Mouse (Mus musculus) v-Abl transformed pro-B cells (cell line): ENCODE measurements around the gene B2m.

ENCODE experiments used
- in situ Hi-C, 2 experiments: fragments of 400-800 bp; cut with MboI; formaldehyde crosslinking; loops; one replicate each; pipeline ENCODE4 v1.15.1; 2025; ENCODE audit not compliant: unreplicated experiment in 2 of 2

The B2m gene

GRCm38 (mm10) chr2:122149316-122149715 lies 1.8 kb downstream of the B2m start:
- in situ Hi-C loops = no loop called here

GRCm38 (mm10) chr2:122149716-122150115 lies 2.2 kb downstream of the B2m start:
- in situ Hi-C loops = loop anchor here (5.0 kb wide), 1 partner anchor 32 kb away; the partner anchor contains the start of gene Spg11 (in 2 of the 2)

DNA sequence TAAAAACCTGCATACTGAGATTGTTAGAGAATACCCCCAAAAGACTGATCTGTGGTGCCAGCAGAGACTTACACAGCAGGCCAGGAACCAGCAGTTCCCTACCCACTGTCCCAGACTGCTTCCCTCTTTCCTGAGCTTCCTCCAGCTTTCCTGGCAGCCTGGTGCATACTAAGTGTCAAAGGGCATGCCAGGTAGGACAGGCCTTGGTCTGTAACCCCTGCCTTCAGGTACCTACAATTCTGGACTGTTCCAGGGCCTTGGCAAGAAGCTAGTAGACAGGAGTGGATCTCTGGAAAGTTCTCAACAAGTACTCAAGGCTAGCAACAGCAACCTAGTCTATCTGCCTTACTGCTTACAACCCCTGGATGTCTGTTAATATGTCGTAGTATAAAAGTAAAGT lies 3.7 kb downstream of the B2m start:
- in situ Hi-C loops = loop anchor here (5.0 kb wide), 1 partner anchor 34 kb away; the partner anchor contains the start of gene Spg11 (in 2 of the 2)

GRCm38 (mm10) chr2:122152850-122153249 lies 5.4 kb downstream of the B2m start:
- in situ Hi-C loops = loop anchor here (5.0 kb wide), 1 partner anchor 36 kb away; the partner anchor contains the start of gene Spg11 (in 2 of the 2)

DNA sequence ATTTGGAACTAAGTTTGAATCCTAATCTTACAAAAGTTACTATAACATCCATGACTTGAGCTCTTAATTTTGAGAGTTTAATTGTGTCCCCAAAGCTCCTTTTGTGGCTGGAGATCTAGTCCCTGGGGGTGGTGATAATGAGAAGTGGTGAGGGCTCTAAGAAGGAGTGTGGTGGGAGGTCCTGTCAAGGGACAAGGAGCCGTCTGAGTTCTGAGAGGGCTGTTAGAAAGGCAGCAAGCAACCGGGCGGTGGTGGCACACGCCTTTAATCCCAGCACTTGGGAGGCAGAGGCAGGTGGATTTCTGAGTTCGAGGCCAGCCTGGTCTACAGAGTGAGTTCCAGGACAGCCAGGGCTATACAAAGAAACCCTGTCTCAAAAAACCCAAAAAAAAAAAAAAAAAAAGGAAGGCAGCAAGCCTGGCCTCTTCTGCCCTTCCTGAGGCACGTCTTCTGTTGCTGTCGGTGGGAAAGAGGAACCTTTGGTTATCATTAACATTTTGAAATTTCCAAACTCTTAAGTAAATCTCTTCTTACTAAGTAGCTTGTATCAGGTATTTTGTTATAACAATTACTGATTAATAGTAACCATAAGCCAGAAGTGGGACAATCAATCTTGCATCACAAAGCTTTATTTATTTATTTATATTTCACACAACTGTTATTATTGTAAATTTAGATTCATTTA lies 6.3 kb downstream of the B2m start:
- in situ Hi-C loops = loop anchor here (5.0 kb wide), 1 partner anchor 37 kb away; the partner anchor contains the start of gene Spg11 (in 2 of the 2)

DNA sequence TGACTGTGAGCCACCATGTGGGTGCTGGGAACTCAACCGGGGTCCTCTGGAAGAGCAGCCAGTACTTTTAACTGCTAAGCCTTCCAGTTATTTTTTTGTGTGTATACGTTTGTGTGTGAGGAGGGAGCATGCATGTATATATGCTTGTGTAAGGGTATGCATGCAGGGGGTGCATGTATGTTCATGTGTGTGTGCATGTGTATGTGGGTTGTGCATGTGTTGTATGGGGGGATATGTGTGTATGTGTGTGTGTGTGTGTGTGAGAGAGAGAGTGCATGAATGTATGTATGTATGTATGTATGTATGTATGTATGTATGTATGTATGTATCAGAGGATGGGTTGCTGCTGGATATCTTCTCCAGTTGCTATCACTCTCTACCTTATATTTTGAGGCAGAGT lies 7.0 kb downstream of the B2m start:
- in situ Hi-C loops = loop anchor here (5.0 kb wide), 1 partner anchor 37 kb away; the partner anchor contains the start of gene Spg11 (in 2 of the 2)

- in situ Hi-C loops = no loop called here
These were observed 7.8 kb downstream of the B2m start for GRCm38 (mm10) chr2:122155292-122155691.

GRCm38 (mm10) chr2:122156051-122156700 lies 8.7 kb downstream of the B2m start:
- in situ Hi-C loops = no loop called here

GRCm38 (mm10) chr2:122157561-122157960 lies 10.1 kb downstream of the B2m start:
- in situ Hi-C loops = no loop called here

DNA sequence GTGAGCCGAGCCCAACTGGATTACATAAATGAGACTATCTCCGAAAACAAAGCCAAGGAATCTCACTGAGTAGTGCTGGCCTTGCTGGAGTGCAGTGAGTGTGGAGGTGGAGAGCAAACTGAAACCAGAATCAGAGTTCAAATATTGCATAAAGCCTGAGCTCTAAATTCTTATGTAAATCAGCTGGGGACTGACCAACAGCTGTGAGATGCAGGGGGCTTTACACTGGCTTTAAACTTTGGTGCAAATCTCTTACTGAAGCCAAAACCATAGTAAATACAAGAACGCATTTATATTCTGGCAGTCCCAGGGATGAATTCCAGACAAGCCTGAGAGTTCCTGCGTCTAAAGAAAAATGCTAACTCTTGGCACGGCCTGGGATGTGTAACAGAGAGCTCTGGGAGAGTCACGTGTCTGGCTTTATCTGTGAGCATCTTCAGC lies 10.9 kb downstream of the B2m start:
- in situ Hi-C loops = no loop called here

DNA sequence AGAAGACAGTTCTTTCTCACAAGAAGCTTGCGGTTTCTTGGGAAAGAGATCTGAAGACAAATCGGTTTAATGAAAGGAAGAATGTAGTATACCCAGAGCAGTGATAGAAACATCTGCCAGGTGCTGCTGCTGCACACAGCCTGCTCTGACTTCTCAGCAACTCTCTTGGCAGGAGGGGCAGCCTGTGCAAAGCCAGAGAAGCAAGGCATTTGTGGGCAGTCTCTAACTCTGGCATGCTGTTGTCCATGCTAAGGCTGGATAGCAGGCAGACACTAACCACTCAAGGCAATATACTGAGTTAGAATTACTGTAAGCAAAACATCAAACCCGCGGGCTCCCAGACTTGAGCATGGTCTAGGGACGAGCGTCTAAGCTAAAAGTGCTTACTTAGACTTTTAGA lies 12.2 kb downstream of the B2m start:
- in situ Hi-C loops = loop anchor here (5.0 kb wide), 1 partner anchor 87 kb away; no protein-coding TSS in a partner anchor

GRCm38 (mm10) chr2:122160680-122161079 lies 13.2 kb downstream of the B2m start, which contains the start of gene Trim69:
Gene Trim69 (plus strand): TSS chr2:122160700.
- in situ Hi-C loops = loop anchor here (5.0 kb wide), 1 partner anchor 88 kb away; no protein-coding TSS in a partner anchor

GRCm38 (mm10) chr2:122161542-122161941 lies 14.1 kb downstream of the B2m start:
- in situ Hi-C loops = loop anchor here (5.0 kb wide), 1 partner anchor 89 kb away; no protein-coding TSS in a partner anchor

GRCm38 (mm10) chr2:122162529-122162928 lies 15.0 kb downstream of the B2m start:
- in situ Hi-C loops = loop anchor here (5.0 kb wide), 1 partner anchor 90 kb away; no protein-coding TSS in a partner anchor

- in situ Hi-C loops = loop anchor here (5.0 kb wide), 1 partner anchor 91 kb away; no protein-coding TSS in a partner anchor
These were observed 16.1 kb downstream of the B2m start for GRCm38 (mm10) chr2:122163430-122164195.

DNA sequence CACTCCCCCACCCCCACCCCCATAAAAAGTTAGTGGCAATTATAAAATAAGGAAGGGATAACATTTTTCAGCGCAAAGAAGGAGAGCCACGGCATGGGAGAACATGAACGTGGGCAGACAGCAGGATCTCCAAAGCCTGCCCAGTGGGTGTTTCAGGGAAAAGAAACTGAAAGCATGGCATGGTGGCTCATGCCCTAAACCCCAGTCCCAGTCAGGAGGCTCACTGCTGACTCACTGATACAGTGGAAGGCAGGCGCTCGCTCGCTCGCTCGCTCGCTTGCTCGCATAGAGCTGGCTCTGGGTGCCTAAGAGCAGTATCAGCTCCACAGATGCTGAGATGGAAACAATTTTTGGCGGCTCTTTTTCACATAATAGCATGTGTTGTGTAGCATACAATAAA lies 16.8 kb downstream of the B2m start:
- in situ Hi-C loops = loop anchor here (5.0 kb wide), 1 partner anchor 92 kb away; no protein-coding TSS in a partner anchor

- in situ Hi-C loops = loop anchor here in 1 of 2 experiments (10.0 kb wide), 1 partner anchor 384 kb away; no protein-coding TSS in a partner anchor
These were observed 23.8 kb downstream of the B2m start for GRCm38 (mm10) chr2:122171292-122171691.

GRCm38 (mm10) chr2:122172188-122172587 lies 24.7 kb downstream of the B2m start:
- in situ Hi-C loops = loop anchor here in 1 of 2 experiments (10.0 kb wide), 1 partner anchor 383 kb away; no protein-coding TSS in a partner anchor

DNA sequence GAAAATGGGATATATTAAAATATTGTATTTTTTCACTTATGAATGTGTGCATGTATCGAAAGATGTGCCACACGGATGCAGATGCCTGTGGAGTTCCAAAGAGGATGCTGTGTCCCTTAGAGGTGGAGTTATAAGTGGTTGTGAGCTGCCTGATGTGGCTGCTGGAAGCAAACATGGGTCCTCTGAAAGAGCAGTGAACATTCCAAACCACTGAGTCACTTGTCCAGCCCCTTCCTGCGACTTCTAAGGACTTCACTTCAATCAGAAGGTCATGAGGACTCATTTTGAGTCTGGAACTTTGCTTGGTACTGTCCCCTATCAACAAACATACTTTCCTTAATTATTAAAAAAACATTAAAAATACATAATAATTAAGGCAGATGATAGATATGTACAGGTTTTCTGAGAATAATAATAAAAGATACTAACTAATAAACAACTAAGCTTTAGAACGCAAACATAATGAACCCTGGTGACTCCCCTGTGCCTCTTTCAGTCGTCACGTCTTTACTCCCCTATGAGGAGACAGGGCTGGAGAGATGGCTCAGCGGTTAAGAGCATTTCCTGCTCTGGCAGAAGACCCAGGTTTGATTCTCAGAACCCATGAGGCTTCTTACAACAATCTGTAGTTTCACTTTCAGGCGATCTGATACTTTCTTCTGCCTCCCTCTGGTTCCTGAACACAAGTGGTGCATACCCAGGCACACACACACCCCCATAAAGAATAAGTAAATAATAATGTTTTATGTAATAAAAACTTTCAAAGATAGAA lies 32.8 kb downstream of the B2m start:
- in situ Hi-C loops = loop anchor here in 1 of 2 experiments (25.0 kb wide), 1 partner anchor 582 kb away; the partner anchor contains the start of gene Sqor
